Mouse (Mus musculus) testis, adult 2 months (tissue): Measurements from ENCODE around the gene Arl5c.

Source experiments
- CTCF ChIP-seq: fragments of 200-500 bp; IDR thresholded peaks from 2 replicates; pipeline ENCODE4 v1.5.1; 2012; ENCODE audit warnings: low read depth, mild to moderate bottlenecking, inconsistent platforms, low read length, moderate library complexity; ENCODE audit not compliant: control insufficient read depth, insufficient read depth, insufficient replicate concordance
- POLR2A ChIP-seq: fragments of 200-500 bp; IDR thresholded peaks from 2 replicates; pipeline ENCODE4 v1.6.1; 2012; ENCODE audit warnings: low read depth, mild to moderate bottlenecking, inconsistent platforms, low read length, moderate library complexity; ENCODE audit not compliant: control insufficient read depth

DNA sequence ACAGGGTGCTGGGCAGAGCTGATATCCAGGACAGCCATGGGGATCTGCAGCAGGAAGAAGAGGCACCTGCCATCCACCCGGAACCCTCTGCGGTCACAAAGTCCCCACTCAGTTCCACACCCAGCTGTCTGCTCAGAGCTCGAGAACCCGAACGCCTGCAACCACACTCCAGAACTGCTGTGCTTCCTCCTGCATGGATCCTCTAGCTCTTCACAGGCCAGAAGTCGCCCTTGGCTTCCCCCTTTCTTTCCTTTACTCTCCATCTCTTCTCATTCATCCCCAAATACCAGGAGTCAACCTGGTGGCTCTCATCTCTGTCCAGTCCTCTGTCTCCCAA, 42.1 kb downstream of the Arl5c start:
- no peak for TF ChIP-seq POLR2A
- no peak for TF ChIP-seq CTCF
